8 mouse cellular contexts compared by ENCODE assay signal in genomic region chr12:54655292-54656038, GRCm38 (mm10). TPM values are rescaled to one million over a fixed set of nuclear protein-coding genes. Genes with fewer than 3 reads are reported as not detected.
DNase-seq lines count a peak whose midpoint lies in the region; ATAC-seq and TF ChIP-seq lines count a peak whose summit lies in the region.

No protein-coding gene starts in this region.

- WGBS in liver, adult 2 months, result 7% methylated on average over 16 of the region's 16 CpGs
- 7% methylated on average over 16 of the region's 16 CpGs for whole genome bisulfite sequencing in bone marrow, adult 2 months
- 38% methylated on average over 16 of the region's 16 CpGs for WGBS in midbrain, embryonic 10.5 days

- ATAC-seq in granulocyte monocyte progenitor cell, adult 5-6 weeks (replicated peaks; ENCODE audit: poor library complexity, severe bottlenecking), result peak; percentile 28

- H3K79me2 ChIP-seq in liver, adult 2 months (ENCODE audit: control insufficient read depth, insufficient read depth, low read length), result peaks cover 3% of the 10 kb centered on the region; the same call in 1 of the 2 replicates

- no peak for TF ChIP-seq CTCF in liver, adult 2 months (IDR thresholded peaks at IDR 0.05; ENCODE audit: low read depth, low read length)
- no peak for TF ChIP-seq CTCF in bone marrow, adult 2 months (IDR thresholded peaks at IDR 0.05; ENCODE audit: control insufficient read depth, insufficient read depth, low read length)

- peak overlapping the region; percentile 75 for H3K4me3 ChIP-seq in liver, adult 2 months (ENCODE audit: insufficient read depth, low read depth, low read length)
- peak overlapping the region; percentile 91 for H3K4me3 ChIP-seq in bone marrow, adult 2 months (replicated peaks; ENCODE audit: control insufficient read depth, low read depth, low read length)
- peak overlapping the region; percentile 76 for H3K4me3 ChIP-seq in midbrain, embryonic 10.5 days

- TF ChIP-seq POLR2A in liver, adult 2 months (IDR thresholded peaks at IDR 0.05; ENCODE audit: extremely low read depth, insufficient read depth, low read length), result no peak
- TF ChIP-seq POLR2A in bone marrow, adult 2 months (IDR thresholded peaks at IDR 0.05; ENCODE audit: borderline replicate concordance, control insufficient read depth, low read depth, low read length), result no peak

- H3K9ac ChIP-seq in liver, adult 2 months (ENCODE audit: low read depth, low read length), result peak overlapping the region; percentile 83

- peak; percentile 39 for DNase-seq in liver, adult 2 months (ENCODE audit: extremely low read depth, low read depth, low spot score)
- DNase-seq in liver, result no peak
- DNase-seq in midbrain, embryonic 10.5 days (ENCODE audit: low spot score), result no peak
- no peak for DNase-seq in natural killer cell, adult 2 months (ENCODE audit: low spot score in 2 of 2)
- DNase-seq in ovary, postnatal 36 days (ENCODE audit: low spot score), result no peak
- no peak for DNase-seq in left cerebral cortex, adult 9 months (ENCODE audit: low spot score in 2 of 2)

- peak overlapping the region; percentile 71 for H3K27ac ChIP-seq in liver, adult 2 months (replicated peaks; ENCODE audit: insufficient read depth, low read depth, low read length)
- peak overlapping the region; percentile 60 for H3K27ac ChIP-seq in bone marrow, adult 2 months (ENCODE audit: control insufficient read depth, insufficient read depth, low read depth, low read length, poor library complexity)
- peak overlapping the region; percentile 94 for H3K27ac ChIP-seq in midbrain, embryonic 10.5 days (replicated peaks)

- H3K36me3 ChIP-seq in liver, adult 2 months (ENCODE audit: control insufficient read depth, insufficient read depth, low read length), result no peaks in the 10 kb centered on the region
- peaks cover 2% of the 10 kb centered on the region for H3K36me3 ChIP-seq in midbrain, embryonic 10.5 days

- peaks cover 14% of the 10 kb centered on the region for H3K4me1 ChIP-seq in liver, adult 2 months (ENCODE audit: control insufficient read depth, insufficient read depth, low read length)
- peaks cover 5% of the 10 kb centered on the region; the same call in 1 of the 2 replicates for H3K4me1 ChIP-seq in bone marrow, adult 2 months (ENCODE audit: control insufficient read depth, insufficient read depth, low read length)
- H3K4me1 ChIP-seq in midbrain, embryonic 10.5 days, result peaks cover 26% of the 10 kb centered on the region

- H3K9me3 ChIP-seq in midbrain, embryonic 10.5 days (replicated peaks), result no peaks in the 10 kb centered on the region; the same call in 1 of the 2 replicates

- no peaks in the 10 kb centered on the region for H3K27me3 ChIP-seq in liver, adult 2 months (ENCODE audit: control insufficient read depth, insufficient read depth, low read length)
- H3K27me3 ChIP-seq in midbrain, embryonic 10.5 days (ENCODE audit: low read depth, poor library complexity, severe bottlenecking), result no peaks in the 10 kb centered on the region

RNA-seq across cellular contexts. Expression of gene Sptssa, which starts 0.9 kb away (rescaled TPM):
- total RNA-seq in liver, adult 2 months (2014; rRNA removed), result 70.2 and 86.3 TPM in 2 replicates
- polyA plus RNA-seq in liver, adult 2 months (2012; rRNA removed), result 98.6 and 102 TPM in 2 replicates
- polyA plus RNA-seq in bone marrow, adult 2 months (2011; ENCODE audit: insufficient read depth, insufficient read length, low replicate concordance, missing spikeins), result 14.8 and 28.0 TPM in 2 replicates
- total RNA-seq in granulocyte monocyte progenitor cell, adult 5-6 weeks (2014; fragmentation: Nextera tagmentation), result 203 and 212 TPM in 2 replicates
- total RNA-seq in granulocyte monocyte progenitor cell, adult 5-6 weeks (2017), result 155 and 195 TPM in 2 replicates
- 175 and 179 TPM in 2 replicates for polyA plus RNA-seq in midbrain, embryonic 10.5 days (2016; fragmentation: Nextera tagmentation; extraction: Ambion mirVana)

RNA-seq across cellular contexts. Expression of gene Eapp, which starts 40.2 kb away (rescaled TPM):
- total RNA-seq in liver, adult 2 months (2014; rRNA removed), result 12.4 and 17.1 TPM in 2 replicates
- polyA plus RNA-seq in liver, adult 2 months (2012; rRNA removed), result 15.9 and 24.6 TPM in 2 replicates
- 25.2 and 50.9 TPM in 2 replicates for polyA plus RNA-seq in bone marrow, adult 2 months (2011; ENCODE audit: insufficient read depth, insufficient read length, low replicate concordance, missing spikeins)
- total RNA-seq in granulocyte monocyte progenitor cell, adult 5-6 weeks (2014; fragmentation: Nextera tagmentation), result 49.9 and 62.1 TPM in 2 replicates
- total RNA-seq in granulocyte monocyte progenitor cell, adult 5-6 weeks (2017), result 50.8 and 73.5 TPM in 2 replicates
- 71.0 and 73.0 TPM in 2 replicates for polyA plus RNA-seq in midbrain, embryonic 10.5 days (2016; fragmentation: Nextera tagmentation; extraction: Ambion mirVana)
